Mouse (Mus musculus) MN1 (cell line): ENCODE results near the gene Zcchc24.
"Not testable (repeated sequence)": the region's sequence is repeated elsewhere in the genome, so short reads cannot be mapped to it uniquely, and the experiment has no call there.

ENCODE experiments used
- DNase-seq: peaks from one replicate; pipeline ENCODE4 v3.0.0-alpha.2; 2016; ENCODE audit warnings: low spot score

Zcchc24 gene

DNA sequence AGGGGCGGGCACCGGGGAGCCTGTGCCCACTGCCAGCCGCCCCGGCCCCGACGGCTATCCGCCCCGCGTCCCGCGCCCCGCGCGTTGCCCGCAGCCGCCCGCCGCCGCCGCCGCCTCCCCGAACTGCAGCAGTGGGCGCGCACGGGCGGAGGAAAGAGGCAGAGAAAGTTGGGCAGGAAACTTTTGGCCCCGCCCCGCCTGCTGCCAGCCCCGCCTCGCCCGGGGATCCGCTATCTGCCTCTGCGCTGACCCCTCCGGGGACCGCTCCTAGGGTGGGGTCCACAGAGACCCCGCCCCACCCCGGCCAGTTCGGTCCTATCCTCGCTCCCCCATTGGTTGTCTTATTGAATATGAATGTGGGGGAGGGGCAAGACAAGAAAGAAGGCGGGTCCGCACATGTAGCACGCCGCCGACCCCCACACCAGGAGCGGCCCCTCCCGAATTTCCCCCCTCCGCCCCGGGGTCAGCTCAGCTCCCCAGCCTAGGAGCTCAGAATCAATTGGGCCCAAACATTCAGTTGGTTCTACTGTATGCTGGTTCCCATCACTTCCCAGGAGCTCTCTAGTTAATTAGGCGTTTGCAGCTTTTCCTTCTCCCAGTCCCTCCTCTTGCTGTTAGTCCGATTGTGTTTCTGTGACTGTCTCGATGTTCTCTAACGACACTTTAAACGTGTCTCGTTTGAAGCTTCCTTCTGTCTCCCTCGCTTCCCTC is at the start of gene Zcchc24:
TSS of gene Zcchc24 (minus strand) at position 125 of the 711 bp plus-strand sequence.
- peak; percentile 67 for DNase-seq

DNA sequence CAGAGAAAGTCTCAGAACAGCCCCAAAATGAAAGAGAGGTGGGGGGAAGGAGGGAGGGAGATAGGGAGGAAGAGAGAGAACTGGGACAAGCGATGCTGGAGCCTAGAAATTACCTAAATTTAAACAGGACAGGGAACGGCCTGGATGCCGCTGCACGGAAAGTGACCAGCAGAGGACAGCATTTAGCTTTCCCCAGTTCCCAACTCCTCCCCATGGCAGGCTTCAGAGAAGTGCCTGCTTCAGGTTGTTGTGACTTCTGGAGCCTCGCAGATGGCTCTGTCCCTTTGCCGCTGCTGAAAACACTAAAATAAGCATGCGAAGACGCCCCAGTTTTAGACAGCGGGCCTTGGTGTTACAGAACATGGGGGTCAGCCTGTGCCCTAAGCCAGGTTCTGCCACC is 47.6 kb upstream of the Zcchc24 start:
- peak; percentile 83 for DNase-seq

DNA sequence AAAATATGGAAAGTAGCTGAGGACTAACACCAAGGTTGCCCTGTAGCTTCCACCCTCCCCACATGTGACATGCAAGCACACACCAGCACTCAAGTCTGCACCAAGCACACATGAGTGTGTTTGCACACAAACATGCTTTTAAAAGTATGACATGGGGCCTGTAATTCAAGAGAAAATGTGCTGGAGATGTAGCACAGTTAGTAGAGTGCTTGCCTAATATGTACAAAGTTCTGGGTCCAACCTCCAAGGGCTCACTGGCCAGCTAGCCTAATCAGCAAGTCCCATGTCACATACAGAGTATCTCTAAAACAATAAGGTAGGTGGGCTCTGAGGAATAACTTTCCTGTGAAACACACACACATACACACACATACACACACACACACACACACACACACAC is 45.3 kb upstream of the Zcchc24 start:
- no peak for DNase-seq

DNA sequence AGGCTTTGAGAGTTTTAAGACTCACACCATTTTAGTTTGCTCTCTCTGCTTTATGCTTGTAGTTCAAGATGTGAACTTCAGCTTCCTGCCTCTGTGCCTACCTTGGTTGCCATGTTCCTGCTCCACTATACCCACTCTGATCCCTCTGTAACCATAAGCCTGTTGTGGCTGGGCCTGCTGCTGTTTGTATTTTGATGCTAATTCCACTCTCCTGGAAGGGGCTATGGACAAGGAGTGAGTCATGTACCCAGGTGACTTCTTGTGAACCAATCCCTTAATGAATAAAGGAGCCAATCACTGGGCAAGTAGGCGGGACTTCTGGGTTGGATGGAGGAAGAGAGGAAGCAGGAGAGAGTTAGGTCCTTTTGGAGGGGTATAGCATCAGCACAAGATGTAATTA is 42.2 kb upstream of the Zcchc24 start:
- not testable (repeated sequence) for DNase-seq

DNA sequence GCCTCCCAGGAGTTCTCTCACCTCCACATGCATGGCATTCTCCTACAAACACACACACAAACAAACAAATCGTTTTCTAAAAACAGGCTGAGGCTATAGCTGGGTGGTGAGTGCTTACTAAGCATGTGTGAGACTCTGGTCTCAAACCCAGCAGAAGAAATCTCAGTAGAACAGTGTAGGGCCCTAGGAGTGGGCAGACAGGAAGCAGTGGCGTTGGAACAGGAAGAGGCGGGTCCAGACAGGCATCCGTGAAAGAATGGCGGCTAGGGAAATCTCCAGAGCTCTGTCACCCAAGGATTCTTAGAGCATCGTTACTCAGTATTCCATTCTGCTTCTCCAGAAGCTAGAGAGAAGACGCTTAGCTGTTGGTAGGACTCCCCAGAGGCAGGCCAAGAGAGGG is 37.7 kb upstream of the Zcchc24 start:
- no peak for DNase-seq

DNA sequence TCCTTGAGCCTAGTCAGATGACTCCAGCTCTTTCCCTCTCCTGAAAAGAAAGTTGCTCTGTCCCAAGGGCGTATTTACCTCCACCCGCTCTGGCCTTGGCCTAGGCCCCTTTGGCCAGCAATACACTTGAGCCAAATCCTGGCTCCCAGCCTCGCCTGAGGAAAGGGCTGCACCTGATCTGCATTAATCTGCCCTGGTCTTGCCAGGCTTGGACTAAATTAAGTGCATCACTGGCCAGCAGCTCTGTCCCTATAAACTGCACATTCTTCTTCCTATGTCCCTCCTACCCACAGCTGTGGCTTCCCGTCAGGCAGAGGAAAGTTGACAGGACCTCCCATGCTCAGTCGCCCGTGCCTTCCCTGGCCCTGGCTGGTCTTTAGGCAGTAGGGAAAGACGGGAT is 37.0 kb upstream of the Zcchc24 start:
- DNase-seq, result peak; percentile 53

DNA sequence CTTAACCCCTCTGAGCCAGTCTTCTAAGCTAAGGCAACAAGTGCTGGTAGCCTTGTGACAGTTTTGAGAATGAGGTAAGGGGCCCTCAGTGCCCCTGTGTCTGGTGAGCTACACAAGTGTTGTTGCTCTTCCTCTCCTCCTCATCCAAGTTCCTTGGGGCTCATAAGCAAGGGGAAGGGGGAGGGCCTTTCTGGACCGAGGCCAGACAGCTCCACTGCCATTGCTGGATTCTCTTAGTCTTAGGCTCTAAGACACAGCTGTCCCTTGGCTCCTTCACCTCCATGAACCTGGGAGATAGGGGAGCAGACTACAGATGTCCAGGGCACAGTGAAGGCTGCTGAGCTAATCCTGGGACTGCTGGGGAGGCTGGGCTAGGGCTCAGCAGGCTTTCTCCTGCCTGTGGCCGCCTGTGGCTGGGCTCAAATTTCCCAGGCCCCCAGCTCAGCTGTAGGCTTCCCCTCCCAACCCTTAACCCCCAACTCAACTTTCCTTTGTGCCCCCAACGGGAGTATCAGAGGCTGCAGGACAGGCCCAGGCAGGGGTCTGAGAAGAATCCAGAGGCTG is 34.5 kb upstream of the Zcchc24 start:
- DNase-seq, result no peak

DNA sequence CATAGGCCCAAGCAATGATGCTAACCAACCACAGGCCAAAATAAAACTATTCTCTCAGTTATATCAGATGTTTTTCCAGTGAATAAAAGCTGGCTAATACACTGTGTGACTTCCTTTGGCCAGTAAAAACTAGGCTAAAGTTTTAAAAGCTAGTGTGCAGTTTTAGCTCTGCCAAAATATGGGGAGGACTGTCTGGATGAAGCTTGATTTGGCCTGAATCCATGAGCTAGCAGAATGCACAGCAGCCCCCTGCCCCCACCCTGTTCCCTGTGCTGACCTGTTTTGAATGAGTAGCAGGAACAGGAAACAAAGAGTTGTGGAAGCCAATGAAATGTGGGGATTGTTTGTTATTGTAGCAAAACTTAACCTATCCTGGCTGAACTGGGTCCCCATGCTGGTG is 33.7 kb upstream of the Zcchc24 start:
- DNase-seq, result no peak

DNA sequence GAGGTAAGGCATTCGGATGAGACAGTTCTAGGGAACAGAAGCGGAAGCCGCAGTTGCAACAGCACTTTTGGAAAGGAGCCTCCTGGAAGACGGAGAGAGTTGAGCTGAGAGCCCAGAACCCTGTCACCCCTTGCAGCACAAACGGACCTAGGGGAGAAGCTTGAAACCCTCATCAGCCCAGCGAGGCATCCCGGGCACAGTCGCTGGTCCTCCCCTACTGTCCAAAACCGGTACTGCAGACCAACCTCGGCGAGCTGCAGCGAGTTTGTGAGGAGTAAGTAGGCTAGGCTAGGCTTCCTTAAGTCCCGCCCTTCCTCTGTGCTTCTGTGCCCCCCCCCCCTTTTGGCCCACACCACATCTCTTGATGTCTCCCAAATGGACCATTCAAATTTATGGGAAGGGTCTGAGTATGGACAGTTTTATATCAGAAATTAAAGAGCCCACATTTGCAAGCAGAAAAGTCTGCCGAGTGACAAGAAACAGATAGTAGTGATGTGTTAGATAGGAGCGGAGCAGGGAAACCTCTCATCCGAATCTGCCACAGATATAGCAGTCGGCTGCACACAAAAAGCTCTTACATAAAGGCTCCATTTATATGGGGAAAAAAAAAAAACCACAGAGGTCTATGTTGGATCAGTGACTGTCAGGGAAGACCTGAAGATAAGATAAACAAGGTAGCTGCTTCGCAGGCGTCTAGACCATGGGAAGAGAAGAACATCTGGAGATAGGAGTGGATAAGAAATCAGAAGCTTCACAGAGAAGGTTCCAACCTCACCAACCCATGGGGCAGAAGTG is 31.5 kb upstream of the Zcchc24 start:
- peak; percentile 91 for DNase-seq

DNA sequence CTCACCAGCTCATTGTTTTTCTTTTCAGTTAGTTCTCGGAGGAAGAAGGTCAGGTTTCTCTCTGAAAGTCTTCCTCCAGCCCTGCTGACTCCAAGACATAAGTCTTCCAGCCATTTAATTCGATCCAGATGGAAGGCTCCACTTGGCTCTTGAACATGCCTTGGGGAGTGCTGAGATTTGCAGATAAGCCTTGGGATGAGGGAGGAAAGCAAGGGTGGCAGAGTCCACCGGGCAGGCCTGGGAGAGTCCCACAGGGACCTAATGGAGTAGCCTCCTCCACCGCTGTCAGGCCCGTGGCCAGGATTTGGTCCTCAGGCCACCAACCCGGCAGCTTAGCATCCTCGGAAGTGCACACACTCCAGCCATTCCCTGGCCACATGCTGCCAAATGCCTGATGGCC is 27.8 kb upstream of the Zcchc24 start:
- peak; percentile 17 for DNase-seq

DNA sequence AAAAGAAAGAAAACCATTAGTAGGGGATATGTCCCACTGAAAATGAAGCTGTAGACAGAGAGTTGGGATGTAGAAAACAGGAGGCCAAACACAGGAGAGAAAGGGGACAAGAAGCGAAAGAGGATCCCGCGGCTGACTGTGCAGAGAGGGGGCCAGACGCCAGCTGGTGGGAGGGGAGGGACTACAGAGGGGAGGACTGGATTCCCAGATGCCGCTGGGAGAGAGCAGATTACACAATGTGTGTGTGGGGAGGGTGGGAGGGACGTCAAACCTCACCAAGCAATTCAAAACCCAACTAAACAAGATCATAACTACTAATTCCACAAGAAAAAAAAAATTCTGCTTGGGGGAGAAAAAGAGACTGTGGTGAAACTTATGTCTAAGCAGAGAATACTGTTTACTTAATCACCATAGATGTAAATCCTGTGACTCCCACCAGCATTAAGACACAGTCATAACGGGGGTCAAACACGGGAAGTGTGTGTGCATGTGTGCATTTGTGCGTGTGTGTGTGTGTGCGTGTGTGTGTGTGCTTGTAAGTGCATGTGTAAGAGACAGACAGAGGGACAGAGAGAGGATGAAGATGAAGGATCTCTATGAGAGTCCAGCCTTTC is 26.8 kb upstream of the Zcchc24 start:
- DNase-seq, result peak; percentile 24

DNA sequence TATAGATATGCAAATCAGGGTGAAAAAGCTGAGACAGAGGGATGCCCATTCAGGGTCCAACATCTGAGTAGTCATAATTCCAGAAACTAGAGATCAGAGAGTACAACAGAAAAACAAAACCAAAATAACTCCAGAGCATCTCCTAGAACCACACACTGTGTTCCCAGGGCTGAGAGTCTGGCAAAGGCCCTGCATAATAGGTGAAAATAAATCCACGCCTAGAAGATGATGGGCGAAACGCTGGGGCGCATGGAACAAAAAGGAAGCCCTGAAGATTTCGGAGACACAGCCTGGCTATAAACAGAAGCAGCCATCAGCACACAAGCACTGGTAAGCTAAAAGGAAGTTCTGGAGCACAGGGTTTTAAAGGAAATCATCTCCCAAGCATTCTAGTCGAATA is 26.2 kb upstream of the Zcchc24 start:
- no peak for DNase-seq

DNA sequence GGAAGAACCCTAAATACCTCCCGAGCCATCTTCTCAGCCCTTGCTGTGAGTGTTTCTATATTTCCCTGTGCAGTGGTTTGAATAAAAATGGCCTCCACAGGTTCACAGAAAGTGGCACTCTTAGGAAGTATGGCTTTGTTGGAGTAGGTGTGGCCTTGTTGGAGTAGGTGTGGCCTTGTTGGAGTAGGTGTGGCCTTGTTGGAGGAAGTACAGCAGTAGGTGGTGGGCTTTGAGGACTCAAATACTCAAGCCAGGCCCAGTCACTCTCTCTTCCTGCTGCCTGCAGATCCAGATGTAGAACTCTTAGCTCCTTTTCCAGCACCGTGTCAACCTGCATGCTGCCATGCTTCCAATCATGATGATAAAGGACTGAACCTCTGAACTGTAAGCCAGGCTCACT is 25.5 kb upstream of the Zcchc24 start:
- no peak for DNase-seq

DNA sequence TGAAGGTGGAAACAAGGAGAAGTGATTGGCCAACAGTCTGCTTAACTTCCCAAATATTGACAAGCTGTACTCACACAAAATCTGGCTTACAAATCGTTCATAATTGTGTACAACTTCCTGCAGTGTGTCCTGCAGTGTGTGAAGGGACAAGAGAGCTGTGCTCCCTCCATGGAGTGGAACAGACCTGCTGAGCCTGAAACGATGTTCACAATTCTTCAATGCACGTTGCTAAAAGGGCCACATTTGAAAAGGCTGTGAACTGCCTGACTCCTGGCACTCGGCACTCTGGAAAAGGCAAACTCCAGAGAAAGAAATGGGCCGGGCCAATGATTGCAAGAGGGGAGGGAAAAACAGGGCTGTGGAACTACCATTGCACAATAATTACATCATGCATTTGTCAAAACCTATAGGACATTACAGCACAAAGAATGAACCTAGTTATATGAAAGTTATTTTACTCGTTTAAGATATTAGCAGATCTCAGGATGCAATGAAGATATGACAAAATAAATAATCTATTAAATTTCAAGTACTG is 22.0 kb upstream of the Zcchc24 start:
- peak; percentile 69 for DNase-seq

DNA sequence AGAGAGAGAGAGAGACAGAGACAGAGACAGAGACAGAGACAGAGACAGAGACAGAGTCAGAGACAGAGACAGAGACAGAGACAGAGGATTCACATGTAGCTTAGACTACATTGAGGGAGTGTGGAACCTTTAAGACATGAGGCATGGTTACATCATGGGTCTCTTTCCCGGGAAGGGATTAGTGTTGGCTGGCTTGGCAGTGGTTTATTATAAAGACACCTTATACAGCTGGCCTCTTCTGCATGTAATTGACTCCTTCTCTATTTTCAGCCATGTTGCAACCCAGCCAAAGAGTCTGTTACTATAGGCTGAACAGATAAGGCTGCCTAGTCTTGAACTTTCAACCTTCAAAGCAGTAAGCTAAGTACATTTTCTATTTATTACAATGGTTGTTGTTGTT is 21.1 kb upstream of the Zcchc24 start:
- DNase-seq, result no peak

DNA sequence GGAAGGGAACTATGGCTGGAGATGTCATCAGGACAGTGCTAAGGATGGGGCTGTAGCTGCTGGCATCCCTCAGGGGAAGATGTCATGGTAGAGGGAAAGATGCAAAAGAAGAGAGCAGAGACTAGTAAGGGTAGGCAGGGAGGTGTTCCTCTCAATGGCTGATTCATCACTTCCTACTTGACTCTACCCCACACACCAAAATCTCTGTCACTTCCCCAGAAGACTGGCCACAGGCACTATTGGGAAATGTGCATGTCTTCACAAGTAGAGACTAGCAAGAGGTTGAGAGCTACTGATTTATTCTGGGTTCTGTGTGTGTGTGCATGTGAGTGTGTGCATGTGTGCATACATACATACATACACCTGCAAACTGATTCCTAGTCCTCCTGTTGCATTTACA is 20.4 kb upstream of the Zcchc24 start:
- no peak for DNase-seq

DNA sequence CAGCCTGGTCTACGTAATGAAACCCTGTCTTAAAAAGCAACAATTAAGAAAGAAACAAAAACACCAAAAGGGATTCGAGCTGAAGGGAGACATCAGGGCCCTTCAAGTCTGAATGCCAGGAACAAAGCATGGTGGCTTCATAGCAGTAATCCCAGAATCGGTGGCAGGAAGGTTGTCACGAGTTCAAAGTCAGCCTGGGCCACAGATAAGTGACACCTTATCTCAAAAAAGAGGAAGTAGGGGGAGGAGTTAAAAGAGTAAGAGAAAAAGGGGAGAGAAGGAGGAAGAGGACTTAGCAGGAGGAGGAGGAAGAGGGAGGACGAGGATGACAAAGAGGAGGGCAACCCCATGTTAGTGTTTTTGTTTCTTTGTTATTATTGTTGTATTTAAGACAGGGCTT is 19.4 kb upstream of the Zcchc24 start:
- no peak for DNase-seq

DNA sequence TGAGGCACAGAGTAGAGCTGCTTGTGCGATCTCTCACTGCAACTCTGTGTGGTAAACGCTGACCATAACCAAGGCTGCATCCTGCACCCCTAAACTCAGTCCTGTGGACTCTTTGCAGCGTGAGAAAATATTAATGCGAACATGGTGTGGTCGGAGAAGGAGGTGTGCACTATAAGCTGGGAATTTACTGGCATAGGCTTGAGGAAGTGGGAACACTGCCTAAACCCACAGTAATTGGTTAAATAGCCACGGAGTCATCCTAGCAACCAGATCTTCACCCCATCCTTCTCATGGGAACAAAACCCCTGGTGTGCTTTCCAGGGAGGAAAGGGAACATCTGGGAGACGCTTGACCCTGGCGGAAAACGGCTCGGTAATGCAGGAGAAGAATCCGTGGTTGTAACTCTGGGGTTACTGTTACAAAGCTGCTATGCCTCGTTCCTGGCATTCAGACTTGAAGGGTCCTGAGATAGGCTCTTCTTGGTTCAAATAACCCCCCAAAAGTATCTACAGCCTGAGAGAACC is 18.6 kb upstream of the Zcchc24 start:
- DNase-seq, result no peak

DNA sequence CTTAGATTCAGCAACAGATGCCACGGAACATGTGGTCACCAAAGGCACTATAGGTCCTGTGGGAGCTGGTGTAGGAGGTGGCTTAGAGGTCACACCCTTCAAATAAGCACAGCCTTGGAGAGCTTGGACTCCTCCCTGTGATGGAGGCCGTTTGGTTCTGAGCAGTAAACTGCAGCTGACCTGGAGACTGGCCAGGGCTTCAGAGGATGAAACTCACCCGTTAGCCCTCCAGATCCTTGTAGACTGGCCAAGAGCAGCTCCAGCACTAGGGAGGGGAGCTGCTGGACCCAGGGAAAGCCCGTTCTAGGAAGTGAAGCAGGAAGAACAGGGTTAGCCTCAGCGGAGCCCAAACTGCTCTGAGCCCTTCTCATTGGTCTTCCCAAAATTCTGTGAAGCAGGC is 18.1 kb upstream of the Zcchc24 start:
- DNase-seq, result peak; percentile 49

DNA sequence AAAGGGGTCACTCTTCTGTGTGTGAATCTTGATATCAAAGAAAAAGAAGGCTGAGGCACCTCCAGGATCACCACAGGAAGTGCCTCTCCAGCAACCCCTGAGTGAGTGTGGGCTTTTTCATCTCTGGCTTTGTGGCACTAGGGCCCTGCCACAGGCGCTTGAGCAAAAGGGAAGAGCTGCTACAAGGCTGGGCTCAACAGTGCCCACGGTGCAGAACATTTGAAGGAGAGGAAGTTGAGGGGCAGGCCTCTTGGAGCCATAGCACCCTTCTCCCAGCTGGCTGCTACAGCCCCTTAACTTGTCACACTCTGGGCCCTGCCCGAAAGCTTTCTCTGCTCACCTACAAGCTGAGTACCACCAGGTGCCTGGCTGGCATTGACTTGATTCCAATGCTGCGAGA is 16.4 kb upstream of the Zcchc24 start:
- no peak for DNase-seq

DNA sequence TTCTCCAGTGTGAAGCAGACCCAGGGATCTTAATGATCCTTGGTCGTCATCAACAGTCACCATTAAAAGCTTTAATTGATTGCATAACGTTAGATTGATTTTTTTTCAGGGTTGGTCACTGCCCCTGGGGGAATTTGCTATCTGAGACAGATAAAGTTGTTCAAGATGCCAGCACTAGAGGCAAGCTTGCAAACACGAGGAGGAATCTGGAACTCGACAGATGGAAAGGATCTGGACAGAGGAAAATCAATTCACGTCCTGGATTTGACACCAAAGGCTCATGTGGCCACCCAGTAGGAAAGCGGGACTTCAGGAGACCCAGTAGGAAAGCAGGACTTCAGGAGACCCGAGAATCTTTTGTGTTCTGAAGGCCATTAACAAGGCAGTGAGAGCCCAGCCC is 14.4 kb upstream of the Zcchc24 start:
- no peak for DNase-seq

DNA sequence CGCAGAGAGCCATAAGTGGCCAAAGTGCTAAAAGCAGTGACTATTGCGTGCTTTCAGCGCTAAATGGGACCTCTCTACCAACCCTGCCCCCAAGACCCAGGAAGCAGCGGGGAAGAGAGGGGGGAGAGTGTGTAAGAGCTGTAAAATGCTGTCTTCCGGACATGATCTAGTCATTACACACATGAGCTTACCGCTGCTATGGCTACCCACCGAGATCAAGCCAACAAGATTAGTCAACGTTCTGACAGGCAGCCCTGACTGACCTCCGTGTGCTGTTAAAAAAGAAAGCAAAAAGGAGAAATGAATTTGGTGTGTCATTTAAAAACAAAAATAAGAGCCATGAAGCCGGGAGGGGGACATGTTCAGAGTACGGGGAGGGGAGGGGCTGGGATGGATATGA is 11.8 kb upstream of the Zcchc24 start:
- DNase-seq, result no peak
